Mouse (Mus musculus) NIH3T3 (cell line): ENCODE measurements around the gene Junb.
A peak's percentile ranks its signal among the peaks of the same experiment; 100 is the strongest.

Source experiments
- DNase-seq: peaks from one replicate; pipeline ENCODE4 v3.0.0-alpha.2; 2012; ENCODE audit warnings: low read depth

Gene Junb

GRCm38 (mm10) chr8:84970913-84971312 is 7.6 kb downstream of the Junb start:
- DNase-seq: no peak

GRCm38 (mm10) chr8:84970135-84970790 is 8.3 kb downstream of the Junb start:
- DNase-seq: no peak

- peak; percentile 87 for DNase-seq
These were observed 9.0 kb downstream of the Junb start, which contains the start of the genes Gm49661, Prdx2 and Rnaseh2a for GRCm38 (mm10) chr8:84969241-84970134. Gene Gm49661 (minus strand): TSS chr8:84969433. Gene Prdx2 (plus strand): TSS chr8:84969587. Gene Rnaseh2a (minus strand): TSS chr8:84969767.

GRCm38 (mm10) chr8:84968650-84969049 is 9.9 kb downstream of the Junb start:
- no peak for DNase-seq

- DNase-seq: no peak
These were observed 10.8 kb downstream of the Junb start for GRCm38 (mm10) chr8:84967532-84968304.

- DNase-seq: no peak
These were observed 11.9 kb downstream of the Junb start for GRCm38 (mm10) chr8:84966603-84967002.

- peak; percentile 96 for DNase-seq
These were observed 12.7 kb downstream of the Junb start for GRCm38 (mm10) chr8:84965731-84966291.

- no peak for DNase-seq
These were observed 14.6 kb downstream of the Junb start for GRCm38 (mm10) chr8:84963952-84964351.

GRCm38 (mm10) chr8:84959811-84960210 is 18.7 kb downstream of the Junb start:
- DNase-seq: peak; percentile 86

- DNase-seq: peak; percentile 94
These were observed 21.8 kb downstream of the Junb start for GRCm38 (mm10) chr8:84956768-84957167.

- peak; percentile 79 for DNase-seq
These were observed 25.8 kb downstream of the Junb start for GRCm38 (mm10) chr8:84952612-84953255.

- no peak for DNase-seq
These were observed 28.8 kb downstream of the Junb start for GRCm38 (mm10) chr8:84949753-84950152.

- peak; percentile 73 for DNase-seq
These were observed 31.3 kb downstream of the Junb start for GRCm38 (mm10) chr8:84947241-84947545.

- no peak for DNase-seq
These were observed 31.8 kb downstream of the Junb start, which contains the start of gene Rtbdn for GRCm38 (mm10) chr8:84946528-84947240. Gene Rtbdn (plus strand): TSS chr8:84946991.

GRCm38 (mm10) chr8:84945633-84946527 is 32.6 kb downstream of the Junb start:
- no peak for DNase-seq

- no peak for DNase-seq
These were observed 33.3 kb downstream of the Junb start for GRCm38 (mm10) chr8:84945235-84945632.

GRCm38 (mm10) chr8:84944478-84945160 is 33.9 kb downstream of the Junb start:
- no peak for DNase-seq

GRCm38 (mm10) chr8:84943699-84944098 is 34.8 kb downstream of the Junb start:
- DNase-seq: no peak
